Mouse (Mus musculus) neural tube, embryonic 10.5 days (tissue): ENCODE data around the gene Gm9117.
"Not testable (repeated sequence)": the region's sequence is repeated elsewhere in the genome, so short reads cannot be mapped to it uniquely, and the experiment has no call there.

Experiments used
- DNase-seq: peaks from one replicate; pipeline ENCODE4 v3.0.0-alpha.2; 2017; ENCODE audit warnings: low spot score; ENCODE audit errors: extremely low spot score

The Gm9117 gene

DNA sequence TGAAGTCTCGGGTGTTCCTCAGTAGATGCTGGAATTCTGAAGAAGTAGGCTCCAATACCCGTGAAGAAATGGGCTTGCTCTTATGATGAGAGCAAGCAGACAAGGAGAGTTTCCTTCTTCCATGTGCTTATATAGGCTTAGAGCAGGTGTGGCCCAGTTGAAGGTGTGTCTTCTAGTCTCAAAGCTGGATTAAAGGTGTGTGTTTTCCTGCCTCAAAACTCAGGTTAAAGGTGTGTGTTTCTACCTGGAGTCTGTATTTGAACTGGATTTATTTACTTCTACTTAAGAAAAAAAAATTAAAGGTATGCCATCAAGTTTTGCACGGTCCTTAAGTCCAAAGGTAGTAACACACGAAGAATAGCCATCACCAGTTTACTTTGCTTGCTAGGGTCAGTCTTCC lies at the start of gene Gm9117:
Gene Gm9117, minus strand, starts transcription at position 101 of the 400 bp plus-strand sequence.
- not testable (repeated sequence) for DNase-seq

DNA sequence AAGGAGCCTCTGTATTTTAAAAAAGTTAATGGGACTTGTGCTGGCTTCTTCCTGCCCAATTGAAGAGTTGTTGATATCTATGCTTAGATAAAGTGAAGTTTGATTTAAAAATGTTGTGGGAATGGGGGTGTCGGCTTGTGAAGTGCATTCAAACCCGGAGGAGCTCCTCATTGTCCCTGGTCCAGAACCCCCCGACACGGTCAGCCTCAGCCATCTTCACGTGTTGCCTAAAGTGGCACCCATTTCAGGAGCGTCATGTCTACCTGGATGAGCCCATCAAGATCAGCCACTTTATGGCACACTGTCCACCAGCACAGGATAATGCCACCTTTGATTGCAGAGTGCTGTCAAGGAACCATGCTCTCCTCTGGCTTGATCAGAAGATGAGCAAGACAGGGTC lies 25.6 kb upstream of the Gm9117 start:
- DNase-seq, result not testable (repeated sequence)

DNA sequence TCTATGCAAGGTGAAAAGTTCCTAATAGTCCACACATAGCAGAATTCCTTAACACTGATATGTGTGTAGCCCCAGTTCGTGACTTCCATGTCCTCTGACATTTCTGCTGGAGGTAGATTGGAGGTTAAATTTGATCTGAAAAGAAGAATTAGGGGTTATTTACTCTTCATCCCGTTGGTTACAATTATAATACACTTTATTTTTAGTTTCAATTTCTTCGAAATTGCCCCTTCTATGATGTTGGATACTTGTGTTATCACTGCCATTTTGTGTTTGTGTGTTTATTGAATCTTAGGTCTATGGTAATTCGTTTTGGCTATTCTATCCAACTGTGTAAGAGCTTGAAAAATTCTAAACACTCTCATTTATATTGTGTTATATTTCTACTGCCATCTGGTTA lies 17.9 kb upstream of the Gm9117 start, which contains the start of gene Tdpoz5:
Gene Tdpoz5, minus strand, starts transcription at position 101 of the 400 bp plus-strand sequence.
- not testable (repeated sequence) for DNase-seq

DNA sequence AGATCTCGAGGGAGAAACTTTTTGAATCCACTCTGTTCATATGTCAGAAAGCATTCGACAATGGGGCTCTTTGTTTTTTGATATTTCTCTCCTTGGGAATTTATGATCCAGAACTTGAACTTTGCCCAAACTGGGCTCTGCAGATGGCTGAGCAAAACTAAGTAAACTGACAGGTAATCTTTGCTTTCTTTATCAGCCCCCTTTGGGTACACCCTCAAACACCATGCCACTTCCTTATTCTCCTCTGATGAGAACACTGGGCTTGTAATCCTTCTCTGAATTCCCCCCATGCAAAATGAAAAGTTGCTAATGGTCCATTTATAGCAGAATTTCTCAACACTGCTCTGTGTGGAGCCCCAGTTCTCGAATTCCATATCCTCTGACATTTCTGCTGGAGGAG lies 5.0 kb downstream of the Gm9117 start:
- DNase-seq, result not testable (repeated sequence)
